Mouse (Mus musculus) intestine, embryonic 15.5 days (tissue): ENCODE measurements around the gene Rbfox2. TPM values are rescaled to one million over a fixed set of nuclear protein-coding genes. Genes with fewer than 3 reads are reported as not detected.
"Not testable (repeated sequence)": the region's sequence is repeated elsewhere in the genome, so short reads cannot be mapped to it uniquely, and the experiment has no call there.

Source experiments
- ATAC-seq: fragments of 200-750 bp; cut with Nextera tagmentation; 2 replicates; pipeline ENCODE4 v1.8.0; 2017; ENCODE audit warnings: moderate TSS enrichment, moderate library complexity
- H3K27ac ChIP-seq: fragments of 300-500 bp; sonication (generic); 2 replicates; pipeline ENCODE4 v1.5.1; 2015; ENCODE audit warnings: mild to moderate bottlenecking, inconsistent platforms
- H3K27me3 ChIP-seq: fragments of 300-500 bp; sonication (generic); replicated peaks from 2 replicates; pipeline ENCODE4 v1.6.1; 2015; ENCODE audit warnings: inconsistent platforms
- H3K36me3 ChIP-seq: fragments of 300-500 bp; sonication (generic); 2 replicates; pipeline ENCODE4 v1.6.1; 2015; ENCODE audit warnings: inconsistent platforms
- H3K4me1 ChIP-seq: fragments of 300-500 bp; sonication (generic); replicated peaks from 2 replicates; pipeline ENCODE4 v1.6.1; 2015; ENCODE audit warnings: inconsistent platforms
- H3K4me2 ChIP-seq: fragments of 300-500 bp; sonication (generic); replicated peaks from 2 replicates; pipeline ENCODE4 v1.6.1; 2015; ENCODE audit warnings: mild to moderate bottlenecking, inconsistent platforms
- H3K4me3 ChIP-seq: fragments of 300-500 bp; sonication (generic); replicated peaks from 2 replicates; pipeline ENCODE4 v1.5.1; 2015; ENCODE audit warnings: inconsistent platforms
- H3K9ac ChIP-seq: fragments of 300-500 bp; sonication (generic); 2 replicates; pipeline ENCODE4 v1.6.1; 2015; ENCODE audit warnings: inconsistent platforms
- H3K9me3 ChIP-seq: fragments of 300-500 bp; sonication (generic); 2 replicates; pipeline ENCODE4 v1.6.1; 2016; ENCODE audit warnings: inconsistent platforms
- WGBS: fragments of 180-500 bp; shearing (Covaris S2); methylation state at CpG from one replicate; pipeline ENCODE4 v1.1.7; 2015; 5-methylcytosine and 5-hydroxymethylcytosine counted together
- polyA plus RNA-seq: library from polyadenylated mRNA; unstranded; fragments of >200 nt; fragmentation: Nextera tagmentation; extraction: Ambion mirVana; gene quantifications from 2 replicates; pipeline ENCODE4 v1.2.1, GENCODE M21; 2015

The Rbfox2 gene
- polyA plus RNA-seq, 1 experiment from 2014 or later: 44.8 TPM

GRCm38 (mm10) chr15:77342005-77342404 is 35.2 kb upstream of the Rbfox2 start:
- Histone ChIP-seq H3K4me2 (no peak overlapping the region), H3K9ac (no peak overlapping the region), H3K4me1 (peaks cover 27% of the 10 kb centered on the region), H3K36me3 (no peaks in the 10 kb centered on the region), H3K27me3 (no peaks in the 10 kb centered on the region), H3K4me3 (no peak overlapping the region), H3K9me3 (no peaks in the 10 kb centered on the region), H3K27ac (no peak overlapping the region)
- 90% methylated on average over 6 of the region's 6 CpGs for WGBS
- ATAC-seq: no peak

GRCm38 (mm10) chr15:77340581-77340980 is 33.8 kb upstream of the Rbfox2 start:
- ATAC-seq: no peak
- Histone ChIP-seq H3K9me3 (no peaks in the 10 kb centered on the region), H3K36me3 (no peaks in the 10 kb centered on the region), H3K4me1 (peaks cover 39% of the 10 kb centered on the region), H3K9ac (no peak overlapping the region), H3K27me3 (no peaks in the 10 kb centered on the region), H3K27ac (no peak overlapping the region), H3K4me2 (no peak overlapping the region), H3K4me3 (no peak overlapping the region)

- Histone ChIP-seq H3K9ac (no peak overlapping the region), H3K36me3 (no peaks in the 10 kb centered on the region), H3K27ac (0 out of 2 replicates have a peak overlapping the region, but pooled peaks have one; percentile 29), H3K4me1 (peaks cover 34% of the 10 kb centered on the region), H3K4me2 (no peak overlapping the region), H3K9me3 (no peaks in the 10 kb centered on the region), H3K4me3 (no peak overlapping the region), H3K27me3 (no peaks in the 10 kb centered on the region)
- no peak for ATAC-seq
- WGBS: 42% methylated on average over 8 of the region's 8 CpGs
These were observed 32.2 kb upstream of the Rbfox2 start for GRCm38 (mm10) chr15:77338924-77339429.

GRCm38 (mm10) chr15:77338451-77338850 is 31.6 kb upstream of the Rbfox2 start:
- Histone ChIP-seq H3K9ac (no peak overlapping the region), H3K9me3 (no peaks in the 10 kb centered on the region), H3K4me1 (peaks cover 28% of the 10 kb centered on the region), H3K4me2 (peak overlapping the region; percentile 23; the same call in 1 of the 2 replicates), H3K27ac (peak overlapping the region; percentile 67), H3K4me3 (no peak overlapping the region), H3K27me3 (no peaks in the 10 kb centered on the region), H3K36me3 (no peaks in the 10 kb centered on the region)
- 50% methylated on average over 7 of the region's 7 CpGs for WGBS
- ATAC-seq: peak; percentile 78

- no peaks in the 10 kb centered on the region for H3K36me3 ChIP-seq
- no peak overlapping the region for H3K9ac ChIP-seq
- H3K27me3 ChIP-seq: no peaks in the 10 kb centered on the region
- H3K9me3 ChIP-seq: no peaks in the 10 kb centered on the region
- no peak for ATAC-seq
- peaks cover 23% of the 10 kb centered on the region for H3K4me1 ChIP-seq
- H3K4me2 ChIP-seq: peak overlapping the region; percentile 23; the same call in 1 of the 2 replicates
- no peak overlapping the region for H3K4me3 ChIP-seq
- WGBS: 53% methylated on average over 3 of the region's 3 CpGs
- H3K27ac ChIP-seq: peak overlapping the region; percentile 67
These were observed 31.1 kb upstream of the Rbfox2 start for GRCm38 (mm10) chr15:77337926-77338325.

GRCm38 (mm10) chr15:77336968-77337341 is 30.2 kb upstream of the Rbfox2 start:
- no peaks in the 10 kb centered on the region for H3K9me3 ChIP-seq
- no peaks in the 10 kb centered on the region for H3K27me3 ChIP-seq
- peak overlapping the region; percentile 21; the same call in 1 of the 2 replicates for H3K9ac ChIP-seq
- peak overlapping the region; percentile 79; the same call in 1 of the 2 replicates for H3K27ac ChIP-seq
- H3K36me3 ChIP-seq: no peaks in the 10 kb centered on the region
- H3K4me1 ChIP-seq: peaks cover 22% of the 10 kb centered on the region
- peak; percentile 32 for ATAC-seq
- peak overlapping the region; percentile 56 for H3K4me2 ChIP-seq
- WGBS: 49% methylated on average over 9 of the region's 9 CpGs
- no peak overlapping the region for H3K4me3 ChIP-seq

- Histone ChIP-seq H3K27me3 (no peaks in the 10 kb centered on the region), H3K4me1 (peaks cover 22% of the 10 kb centered on the region), H3K9ac (peak overlapping the region; percentile 21), H3K36me3 (no peaks in the 10 kb centered on the region), H3K4me3 (peak overlapping the region; percentile 26), H3K4me2 (peak overlapping the region; percentile 56), H3K27ac (peak overlapping the region; percentile 79), H3K9me3 (no peaks in the 10 kb centered on the region)
- ATAC-seq: peak; percentile 81
- 2% methylated on average over 32 of the region's 32 CpGs for WGBS
These were observed 29.6 kb upstream of the Rbfox2 start for GRCm38 (mm10) chr15:77336287-77336967.

- H3K4me3 ChIP-seq, H3K9ac ChIP-seq, ATAC-seq, H3K4me2 ChIP-seq, H3K36me3 ChIP-seq, H3K27me3 ChIP-seq, H3K27ac ChIP-seq, H3K9me3 ChIP-seq: not testable (repeated sequence)
- peaks cover 22% of the 10 kb centered on the region for H3K4me1 ChIP-seq
- 91% methylated on average over 3 of the region's 3 CpGs for WGBS
These were observed 28.4 kb upstream of the Rbfox2 start for GRCm38 (mm10) chr15:77335185-77335584.

GRCm38 (mm10) chr15:77332272-77332991 is 25.6 kb upstream of the Rbfox2 start:
- no peak for ATAC-seq
- Histone ChIP-seq H3K4me3 (no peak overlapping the region), H3K27me3 (no peaks in the 10 kb centered on the region), H3K9ac (no peak overlapping the region), H3K4me1 (peaks cover 16% of the 10 kb centered on the region), H3K4me2 (no peak overlapping the region), H3K9me3 (no peaks in the 10 kb centered on the region), H3K27ac (no peak overlapping the region), H3K36me3 (no peaks in the 10 kb centered on the region)
- 78% methylated on average over 7 of the region's 7 CpGs for WGBS

- H3K4me1 ChIP-seq: peaks cover 7% of the 10 kb centered on the region
- no peak overlapping the region for H3K27ac ChIP-seq
- ATAC-seq: no peak
- WGBS: 77% methylated on average over 4 of the region's 4 CpGs
- no peaks in the 10 kb centered on the region for H3K27me3 ChIP-seq
- H3K4me3 ChIP-seq: no peak overlapping the region
- H3K36me3 ChIP-seq: no peaks in the 10 kb centered on the region
- H3K9ac ChIP-seq: no peak overlapping the region
- H3K4me2 ChIP-seq: no peak overlapping the region
- H3K9me3 ChIP-seq: no peaks in the 10 kb centered on the region
These were observed 24.6 kb upstream of the Rbfox2 start for GRCm38 (mm10) chr15:77331444-77331843.

- Histone ChIP-seq H3K27me3 (no peaks in the 10 kb centered on the region), H3K4me1 (no peaks in the 10 kb centered on the region), H3K4me2 (no peak overlapping the region), H3K4me3 (no peak overlapping the region), H3K9ac (no peak overlapping the region), H3K27ac (no peak overlapping the region), H3K9me3 (no peaks in the 10 kb centered on the region), H3K36me3 (no peaks in the 10 kb centered on the region)
- 67% methylated on average over 12 of the region's 12 CpGs for WGBS
- peak; percentile 41; the same call in 1 of the 2 replicates for ATAC-seq
These were observed 22.9 kb upstream of the Rbfox2 start for GRCm38 (mm10) chr15:77329681-77330180.

- no peaks in the 10 kb centered on the region for H3K27me3 ChIP-seq
- ATAC-seq: no peak
- no peak overlapping the region for H3K9ac ChIP-seq
- H3K36me3 ChIP-seq: no peaks in the 10 kb centered on the region
- no peak overlapping the region for H3K27ac ChIP-seq
- H3K4me2 ChIP-seq: no peak overlapping the region
- WGBS: 72% methylated on average over 4 of the region's 4 CpGs
- no peak overlapping the region for H3K4me3 ChIP-seq
- no peaks in the 10 kb centered on the region for H3K9me3 ChIP-seq
- H3K4me1 ChIP-seq: no peaks in the 10 kb centered on the region
These were observed 19.6 kb upstream of the Rbfox2 start for GRCm38 (mm10) chr15:77326361-77326760.
